Mouse (Mus musculus): ENCODE measurements at regions not wholly inside any gene's neighbourhood (a gene's known extent, or its start where the extent isn't known, plus 50 kb on each side); places are given as distances from the start of the nearest gene placed in this dataset.

- H3K4me1 ChIP-seq (replicated peaks), result no peaks in the 10 kb centered on the region
- no peaks in the 10 kb centered on the region for H3K36me3 ChIP-seq
- H3K9me3 ChIP-seq, result no peaks in the 10 kb centered on the region
- no peak overlapping the region for H3K4me3 ChIP-seq (replicated peaks)
- ATAC-seq (ENCODE audit: insufficient number of reproducible peaks, insufficient read depth, low FRiP score, low TSS enrichment, low read depth), result no peak
- WGBS, result 61% methylated on average over 1 of the region's 1 CpGs
- H3K27me3 ChIP-seq, result no peaks in the 10 kb centered on the region
- H3K27ac ChIP-seq, result no peak overlapping the region
- H3K9ac ChIP-seq (replicated peaks), result no peak overlapping the region
- no peak overlapping the region for H3K4me2 ChIP-seq
Measured at GRCm38 (mm10) chr5:39334241-39334640, 421.0 kb downstream of the Hs3st1 start.

- WGBS, result 81% methylated on average over 2 of the region's 2 CpGs
- H3K9ac ChIP-seq (replicated peaks), result no peak overlapping the region
- H3K4me3 ChIP-seq (replicated peaks), result no peak overlapping the region
- H3K36me3 ChIP-seq, result no peaks in the 10 kb centered on the region
- no peak for ATAC-seq (ENCODE audit: insufficient number of reproducible peaks, insufficient read depth, low FRiP score, low TSS enrichment, low read depth)
- H3K27ac ChIP-seq, result no peak overlapping the region
- no peaks in the 10 kb centered on the region for H3K9me3 ChIP-seq
- H3K4me1 ChIP-seq (replicated peaks), result no peaks in the 10 kb centered on the region
- H3K4me2 ChIP-seq, result no peak overlapping the region
- H3K27me3 ChIP-seq, result no peaks in the 10 kb centered on the region
Measured at GRCm38 (mm10) chr5:39325399-39325798, 429.9 kb downstream of the Hs3st1 start.

GRCm38 (mm10) chr5:39316478-39316877, 438.8 kb downstream of the Hs3st1 start:
- Histone ChIP-seq H3K27me3 (no peaks in the 10 kb centered on the region), H3K4me3 (replicated peaks) (no peak overlapping the region), H3K4me1 (replicated peaks) (no peaks in the 10 kb centered on the region), H3K36me3 (no peaks in the 10 kb centered on the region), H3K9me3 (no peaks in the 10 kb centered on the region), H3K4me2 (no peak overlapping the region), H3K27ac (no peak overlapping the region), H3K9ac (replicated peaks) (no peak overlapping the region)
- ATAC-seq (ENCODE audit: insufficient number of reproducible peaks, insufficient read depth, low FRiP score, low TSS enrichment, low read depth), result no peak
- 72% methylated on average over 3 of the region's 3 CpGs for WGBS

- Histone ChIP-seq H3K4me2 (no peak overlapping the region), H3K4me3 (replicated peaks) (no peak overlapping the region)
- ATAC-seq (ENCODE audit: insufficient number of reproducible peaks, insufficient read depth, low FRiP score, low TSS enrichment, low read depth), result no peak
Measured at GRCm38 (mm10) chr5:39311211-39311610, 434.6 kb upstream of the Clnk start.

GRCm38 (mm10) chr5:39305794-39306193, 429.2 kb upstream of the Clnk start:
- ATAC-seq (ENCODE audit: insufficient number of reproducible peaks, insufficient read depth, low FRiP score, low TSS enrichment, low read depth), result no peak
- H3K36me3 ChIP-seq, result no peaks in the 10 kb centered on the region
- no peak overlapping the region for H3K9ac ChIP-seq (replicated peaks)
- no peaks in the 10 kb centered on the region for H3K27me3 ChIP-seq
- H3K27ac ChIP-seq, result no peak overlapping the region
- no peaks in the 10 kb centered on the region for H3K4me1 ChIP-seq (replicated peaks)
- 77% methylated on average over 2 of the region's 2 CpGs for WGBS
- no peak overlapping the region for H3K4me3 ChIP-seq (replicated peaks)
- H3K9me3 ChIP-seq, result no peaks in the 10 kb centered on the region
- no peak overlapping the region for H3K4me2 ChIP-seq

More at GRCm38 (mm10) chr5:39311211-39311610, 434.6 kb upstream of the Clnk start:
- WGBS, result 84% methylated on average over 4 of the region's 4 CpGs
- H3K36me3 ChIP-seq, result no peaks in the 10 kb centered on the region
- no peak overlapping the region for H3K27ac ChIP-seq
- no peak overlapping the region for H3K9ac ChIP-seq (replicated peaks)
- no peaks in the 10 kb centered on the region for H3K4me1 ChIP-seq (replicated peaks)
- H3K27me3 ChIP-seq, result no peaks in the 10 kb centered on the region
- no peaks in the 10 kb centered on the region for H3K9me3 ChIP-seq

GRCm38 (mm10) chr5:39292849-39293248, 416.2 kb upstream of the Clnk start:
- H3K36me3 ChIP-seq, result no peaks in the 10 kb centered on the region
- no peak overlapping the region for H3K4me3 ChIP-seq (replicated peaks)
- H3K9ac ChIP-seq (replicated peaks), result no peak overlapping the region
- WGBS, result 55% methylated on average over 2 of the region's 2 CpGs
- no peak overlapping the region for H3K4me2 ChIP-seq
- H3K9me3 ChIP-seq, result no peaks in the 10 kb centered on the region
- no peak overlapping the region for H3K27ac ChIP-seq
- no peak for ATAC-seq (ENCODE audit: insufficient number of reproducible peaks, insufficient read depth, low FRiP score, low TSS enrichment, low read depth)
- no peaks in the 10 kb centered on the region for H3K27me3 ChIP-seq
- H3K4me1 ChIP-seq (replicated peaks), result no peaks in the 10 kb centered on the region

GRCm38 (mm10) chr5:39281021-39281420, 404.4 kb upstream of the Clnk start:
- H3K27me3 ChIP-seq, result no peaks in the 10 kb centered on the region
- 87% methylated on average over 2 of the region's 2 CpGs for WGBS
- H3K4me2 ChIP-seq, result no peak overlapping the region
- H3K9ac ChIP-seq (replicated peaks), result no peak overlapping the region
- H3K9me3 ChIP-seq, result no peaks in the 10 kb centered on the region
- no peaks in the 10 kb centered on the region for H3K36me3 ChIP-seq
- H3K27ac ChIP-seq, result no peak overlapping the region
- no peak overlapping the region for H3K4me3 ChIP-seq (replicated peaks)
- no peak for ATAC-seq (ENCODE audit: insufficient number of reproducible peaks, insufficient read depth, low FRiP score, low TSS enrichment, low read depth)
- no peaks in the 10 kb centered on the region for H3K4me1 ChIP-seq (replicated peaks)

- H3K27ac ChIP-seq, result no peak overlapping the region
Measured at GRCm38 (mm10) chr5:39273710-39274385, 397.2 kb upstream of the Clnk start.

GRCm38 (mm10) chr5:39267106-39267505, 390.5 kb upstream of the Clnk start:
- Histone ChIP-seq H3K9me3 (no peaks in the 10 kb centered on the region), H3K27ac (no peak overlapping the region), H3K4me2 (no peak overlapping the region), H3K36me3 (no peaks in the 10 kb centered on the region), H3K27me3 (no peaks in the 10 kb centered on the region), H3K4me1 (replicated peaks) (no peaks in the 10 kb centered on the region), H3K9ac (replicated peaks) (no peak overlapping the region), H3K4me3 (replicated peaks) (no peak overlapping the region)
- WGBS, result 85% methylated on average over 1 of the region's 1 CpGs
- no peak for ATAC-seq (ENCODE audit: insufficient number of reproducible peaks, insufficient read depth, low FRiP score, low TSS enrichment, low read depth)

More at GRCm38 (mm10) chr5:39273710-39274385, 397.2 kb upstream of the Clnk start:
- Histone ChIP-seq H3K4me3 (replicated peaks) (no peak overlapping the region), H3K27me3 (no peaks in the 10 kb centered on the region), H3K36me3 (no peaks in the 10 kb centered on the region), H3K9me3 (no peaks in the 10 kb centered on the region), H3K4me2 (no peak overlapping the region), H3K4me1 (replicated peaks) (no peaks in the 10 kb centered on the region), H3K9ac (replicated peaks) (no peak overlapping the region)
- WGBS, result 69% methylated on average over 4 of the region's 4 CpGs
- no peak for ATAC-seq (ENCODE audit: insufficient number of reproducible peaks, insufficient read depth, low FRiP score, low TSS enrichment, low read depth)

- Histone ChIP-seq H3K27me3 (no peaks in the 10 kb centered on the region), H3K27ac (no peak overlapping the region), H3K4me3 (replicated peaks) (no peak overlapping the region), H3K9me3 (no peaks in the 10 kb centered on the region), H3K36me3 (no peaks in the 10 kb centered on the region), H3K9ac (replicated peaks) (no peak overlapping the region), H3K4me1 (replicated peaks) (no peaks in the 10 kb centered on the region), H3K4me2 (no peak overlapping the region)
- ATAC-seq (ENCODE audit: insufficient number of reproducible peaks, insufficient read depth, low FRiP score, low TSS enrichment, low read depth), result no peak
- WGBS, result 71% methylated on average over 1 of the region's 1 CpGs
Measured at GRCm38 (mm10) chr5:39260721-39261190, 384.1 kb upstream of the Clnk start.

GRCm38 (mm10) chr5:39257745-39258144, 381.1 kb upstream of the Clnk start:
- Histone ChIP-seq H3K4me2 (no peak overlapping the region), H3K4me1 (replicated peaks) (no peaks in the 10 kb centered on the region), H3K27ac (no peak overlapping the region), H3K9me3 (no peaks in the 10 kb centered on the region), H3K4me3 (replicated peaks) (no peak overlapping the region), H3K27me3 (no peaks in the 10 kb centered on the region), H3K9ac (replicated peaks) (no peak overlapping the region), H3K36me3 (no peaks in the 10 kb centered on the region)
- ATAC-seq (ENCODE audit: insufficient number of reproducible peaks, insufficient read depth, low FRiP score, low TSS enrichment, low read depth), result no peak
- WGBS, result 81% methylated on average over 2 of the region's 2 CpGs

GRCm38 (mm10) chr5:39252206-39252605, 375.6 kb upstream of the Clnk start:
- 71% methylated on average over 3 of the region's 3 CpGs for WGBS
- Histone ChIP-seq H3K27ac (no peak overlapping the region), H3K9me3 (no peaks in the 10 kb centered on the region), H3K4me3 (replicated peaks) (no peak overlapping the region), H3K27me3 (no peaks in the 10 kb centered on the region), H3K36me3 (no peaks in the 10 kb centered on the region), H3K4me2 (no peak overlapping the region), H3K4me1 (replicated peaks) (no peaks in the 10 kb centered on the region), H3K9ac (replicated peaks) (no peak overlapping the region)
- no peak for ATAC-seq (ENCODE audit: insufficient number of reproducible peaks, insufficient read depth, low FRiP score, low TSS enrichment, low read depth)

Data from limb, embryonic 12.5 days (tissue).